Mouse (Mus musculus) kidney, postnatal 10 days (tissue): ENCODE measurements around the gene Mob2.
A peak's percentile ranks its signal among the peaks of the same experiment; 100 is the strongest.

Experiments used
- DNase-seq: peaks from one replicate; pipeline ENCODE4 v3.0.0; 2021; ENCODE audit warnings: mixed read lengths

Mob2 gene

GRCm38 (mm10) chr7:142077138-142077537 lies 16.3 kb upstream of the Mob2 start:
- no peak for DNase-seq

- DNase-seq, result no peak
These were observed 13.5 kb upstream of the Mob2 start for GRCm38 (mm10) chr7:142074146-142074886.

GRCm38 (mm10) chr7:142071717-142072116 lies 10.9 kb upstream of the Mob2 start:
- DNase-seq, result no peak

GRCm38 (mm10) chr7:142071212-142071578 lies 10.3 kb upstream of the Mob2 start:
- DNase-seq, result no peak

- peak; percentile 83 for DNase-seq
These were observed 9.8 kb upstream of the Mob2 start for GRCm38 (mm10) chr7:142070458-142071211.

GRCm38 (mm10) chr7:142068429-142068828 lies 7.6 kb upstream of the Mob2 start:
- DNase-seq, result no peak

- no peak for DNase-seq
These were observed 507 bp downstream of the Mob2 start for GRCm38 (mm10) chr7:142060185-142060930.

GRCm38 (mm10) chr7:142059024-142059423 lies 1.8 kb downstream of the Mob2 start:
- no peak for DNase-seq

- DNase-seq, result no peak
These were observed 3.7 kb downstream of the Mob2 start for GRCm38 (mm10) chr7:142057121-142057520.

GRCm38 (mm10) chr7:142056601-142057061 lies 4.2 kb downstream of the Mob2 start:
- peak; percentile 12 for DNase-seq

GRCm38 (mm10) chr7:142055431-142055830 lies 5.4 kb downstream of the Mob2 start:
- no peak for DNase-seq

- no peak for DNase-seq
These were observed 10.3 kb downstream of the Mob2 start for GRCm38 (mm10) chr7:142050536-142050935.

- no peak for DNase-seq
These were observed 14.9 kb downstream of the Mob2 start for GRCm38 (mm10) chr7:142045932-142046331.

- DNase-seq, result no peak
These were observed 15.5 kb downstream of the Mob2 start for GRCm38 (mm10) chr7:142045344-142045743.

GRCm38 (mm10) chr7:142040756-142041155 lies 20.1 kb downstream of the Mob2 start:
- DNase-seq, result peak; percentile 23

- DNase-seq, result peak; percentile 66
These were observed 23.2 kb downstream of the Mob2 start for GRCm38 (mm10) chr7:142037553-142038170.

GRCm38 (mm10) chr7:142035048-142035811 lies 25.6 kb downstream of the Mob2 start:
- peak; percentile 33 for DNase-seq

GRCm38 (mm10) chr7:142034198-142034597 lies 26.7 kb downstream of the Mob2 start:
- DNase-seq, result peak; percentile 55

GRCm38 (mm10) chr7:142030073-142030472 lies 30.8 kb downstream of the Mob2 start:
- DNase-seq, result no peak

GRCm38 (mm10) chr7:142025926-142026325 lies 34.9 kb downstream of the Mob2 start:
- DNase-seq, result peak; percentile 15

- DNase-seq, result no peak
These were observed 35.7 kb downstream of the Mob2 start for GRCm38 (mm10) chr7:142025196-142025595.

- no peak for DNase-seq
These were observed 40.0 kb downstream of the Mob2 start for GRCm38 (mm10) chr7:142020827-142021226.
